Mouse (Mus musculus) CH12.LX (cell line): ENCODE measurements around the gene Lrrc30. TPM values are rescaled to one million over a fixed set of nuclear protein-coding genes. Genes with fewer than 3 reads are reported as not detected.

Experiments
- DNase-seq: peaks from one replicate; pipeline ENCODE4 v3.0.0-alpha.2; 2013; ENCODE audit errors: extremely low read depth
- H3K27ac ChIP-seq: 2 replicates; pipeline ENCODE4 v1.5.1; 2012; ENCODE audit warnings: low read depth, mild to moderate bottlenecking, control low read depth, moderate library complexity; ENCODE audit not compliant: insufficient read depth
- H3K27me3 ChIP-seq: replicated peaks from 2 replicates; pipeline ENCODE3; 2012; ENCODE audit warnings: inconsistent platforms
- H3K36me3 ChIP-seq, 2 experiments: replicated peaks in 1 of 2; 2 replicates each; pipeline versions ENCODE3 to v1.6.1; 2012; ENCODE audit warnings: inconsistent platforms in 1 of 2, low read length in 1 of 2, mild to moderate bottlenecking in 1 of 2, mixed read lengths in 1 of 2, moderate library complexity in 1 of 2; ENCODE audit not compliant: control insufficient read depth in 1 of 2, insufficient read depth in 1 of 2
- H3K4me1 ChIP-seq, 2 experiments: 2 replicates each; pipeline ENCODE4 v1.6.1; 2012; ENCODE audit warnings: inconsistent platforms in 1 of 2, moderate library complexity in 1 of 2; ENCODE audit not compliant: insufficient read depth in 2 of 2, control insufficient read depth in 1 of 2
- H3K4me2 ChIP-seq: 2 replicates; pipeline ENCODE4 v1.6.1; 2012; ENCODE audit warnings: low read depth, mild to moderate bottlenecking, control low read depth; ENCODE audit not compliant: poor library complexity, insufficient read depth, severe bottlenecking
- H3K4me3 ChIP-seq, 3 experiments: fragments of 150-350 bp in 1 of 3; sonication (generic) in 1 of 3; replicated peaks in 1 of 3; 2 replicates each; pipeline versions ENCODE3 to v1.5.1; 2011 to 2012; ENCODE audit warnings: low read depth in 2 of 3, low read length in 2 of 3, mild to moderate bottlenecking in 2 of 3, moderate library complexity in 2 of 3, control low read depth in 1 of 3, improper control_type of control experiment in 1 of 3, inconsistent platforms in 1 of 3, mixed read lengths in 1 of 3; ENCODE audit not compliant: poor library complexity in 1 of 3
- H3K79me2 ChIP-seq: replicated peaks from 2 replicates; pipeline ENCODE4 v1.6.1; 2012; ENCODE audit warnings: mild to moderate bottlenecking, moderate library complexity; ENCODE audit not compliant: control insufficient read depth, poor library complexity, insufficient read depth, severe bottlenecking; ENCODE audit errors: extremely low read depth
- H3K9ac ChIP-seq: 2 replicates; pipeline ENCODE4 v1.6.1; 2012; ENCODE audit warnings: low read depth, mild to moderate bottlenecking, control low read depth, moderate library complexity; ENCODE audit not compliant: insufficient read depth
- H3K9me3 ChIP-seq: replicated peaks from 2 replicates; pipeline ENCODE3; 2012; ENCODE audit warnings: low read length, inconsistent platforms, mixed read lengths
- BHLHE40 ChIP-seq: IDR thresholded peaks from 2 replicates; pipeline ENCODE4 v1.6.1; 2011; ENCODE audit warnings: mild to moderate bottlenecking, low read depth, low read length, improper control_type of control experiment
- CHD1 ChIP-seq: IDR thresholded peaks from 2 replicates; pipeline ENCODE4 v1.6.1; 2012; ENCODE audit warnings: low read depth, low read length, improper control_type of control experiment, inconsistent platforms
- CHD2 ChIP-seq: IDR thresholded peaks from 2 replicates; pipeline ENCODE4 v1.6.1; 2011; ENCODE audit warnings: low read length, improper control_type of control experiment
- E2F4 ChIP-seq: IDR thresholded peaks from 2 replicates; pipeline ENCODE4 v1.6.1; 2011; ENCODE audit warnings: low read depth, low read length, improper control_type of control experiment; ENCODE audit not compliant: insufficient replicate concordance
- ELF1 ChIP-seq: IDR thresholded peaks from 2 replicates; pipeline ENCODE4 v1.6.1; 2014; ENCODE audit warnings: low read depth, mild to moderate bottlenecking, inconsistent platforms, low read length, improper control_type of control experiment
- ETS1 ChIP-seq: conservative IDR thresholded peaks from 2 replicates; pipeline ENCODE4 v1.6.1; 2012; ENCODE audit warnings: low read depth, mild to moderate bottlenecking, inconsistent platforms, low read length, improper control_type of control experiment, moderate library complexity
- GABPA ChIP-seq: IDR thresholded peaks from 2 replicates; pipeline ENCODE4 v1.6.1; 2012; ENCODE audit warnings: low read depth, low read length, improper control_type of control experiment, inconsistent platforms; ENCODE audit not compliant: insufficient replicate concordance
- HCFC1 ChIP-seq: IDR thresholded peaks from 2 replicates; pipeline ENCODE4 v1.6.1; 2012; ENCODE audit warnings: low read depth, mild to moderate bottlenecking, inconsistent platforms, low read length, improper control_type of control experiment
- IRF4 ChIP-seq: IDR thresholded peaks from 2 replicates; pipeline ENCODE4 v1.6.1; 2014; ENCODE audit warnings: low read depth, mild to moderate bottlenecking, inconsistent platforms, low read length, improper control_type of control experiment
- JUN ChIP-seq: IDR thresholded peaks from 2 replicates; pipeline ENCODE4 v1.6.1; 2011; ENCODE audit warnings: low read depth, mild to moderate bottlenecking, low read length, improper control_type of control experiment, moderate library complexity; ENCODE audit not compliant: insufficient read depth
- JUND ChIP-seq: conservative IDR thresholded peaks from 2 replicates; pipeline ENCODE4 v1.6.1; 2011; ENCODE audit warnings: low read depth, low read length, improper control_type of control experiment
- MAX ChIP-seq: IDR thresholded peaks from 2 replicates; pipeline ENCODE4 v1.6.1; 2011; ENCODE audit warnings: low read length, improper control_type of control experiment
- MAZ ChIP-seq: IDR thresholded peaks from 2 replicates; pipeline ENCODE4 v1.6.1; 2012; ENCODE audit warnings: low read depth, mild to moderate bottlenecking, inconsistent platforms, low read length, improper control_type of control experiment, moderate library complexity
- MEF2A ChIP-seq: IDR thresholded peaks from 2 replicates; pipeline ENCODE4 v1.6.1; 2014; ENCODE audit warnings: low read depth, mild to moderate bottlenecking, inconsistent platforms, low read length, improper control_type of control experiment, borderline replicate concordance
- MYC ChIP-seq: IDR thresholded peaks from 2 replicates; pipeline ENCODE4 v1.6.1; 2011; ENCODE audit warnings: low read depth, mild to moderate bottlenecking, improper control_type of control experiment, low read length
- NRF1 ChIP-seq: IDR thresholded peaks from 2 replicates; pipeline ENCODE4 v1.6.1; 2014; ENCODE audit warnings: low read depth, mild to moderate bottlenecking, inconsistent platforms, low read length, improper control_type of control experiment, moderate library complexity
- POLR2A ChIP-seq: IDR thresholded peaks from 2 replicates; pipeline ENCODE4 v1.6.1; 2011; ENCODE audit warnings: low read depth, mild to moderate bottlenecking, improper control_type of control experiment, low read length
- RCOR1 ChIP-seq: conservative IDR thresholded peaks from 2 replicates; pipeline ENCODE4 v1.6.1; 2012; ENCODE audit warnings: low read depth, mild to moderate bottlenecking, inconsistent platforms, low read length, improper control_type of control experiment
- SIN3A ChIP-seq: IDR thresholded peaks from 2 replicates; pipeline ENCODE4 v1.6.1; 2012; ENCODE audit warnings: low read length, improper control_type of control experiment, inconsistent platforms
- USF1 ChIP-seq: IDR thresholded peaks from 2 replicates; pipeline ENCODE4 v1.6.1; 2014; ENCODE audit warnings: low read depth, mild to moderate bottlenecking, inconsistent platforms, low read length, improper control_type of control experiment
- ZMIZ1 ChIP-seq: IDR thresholded peaks from 2 replicates; pipeline ENCODE4 v1.6.1; 2012; ENCODE audit warnings: low read depth, mild to moderate bottlenecking, inconsistent platforms, low read length, improper control_type of control experiment
- dilution Hi-C: fragments of 300-500 bp; cut with MboI; formaldehyde crosslinking; loops from 2 replicates; pipeline ENCODE4 v1.14.3; 2020; ENCODE audit warnings: low sequenced_read_pairs; ENCODE audit not compliant: extremely low pct_unique_long_range_greater_than_20kb, extremely low pct_ligation_motif_present
- in situ Hi-C: fragments of 300-500 bp; cut with MboI; formaldehyde crosslinking; loops from 3 replicates; pipeline ENCODE4 v1.14.3; 2019; ENCODE audit warnings: low sequenced_read_pairs, low pct_ligation_motif_present, low pct_unique_long_range_greater_than_20kb, mixed read lengths
- polyA plus RNA-seq: library from polyadenylated mRNA; unstranded; fragments of >175 nt; gene quantifications from 2 replicates; pipeline ENCODE4 v1.2.1, GENCODE M21; 2012; ENCODE audit warnings: low read depth; ENCODE audit not compliant: insufficient read length
- total RNA-seq, 2 experiments: library from RNA; depleted of rRNA; stranded (reverse); fragments of 300-350 nt in 1 of 2; fragments of >200 nt in 1 of 2; gene quantifications; 2 replicates each; pipeline ENCODE4 v1.2.3; 2012 to 2014

Gene Lrrc30
- total and polyA plus RNA-seq, 3 experiments = not detected

DNA sequence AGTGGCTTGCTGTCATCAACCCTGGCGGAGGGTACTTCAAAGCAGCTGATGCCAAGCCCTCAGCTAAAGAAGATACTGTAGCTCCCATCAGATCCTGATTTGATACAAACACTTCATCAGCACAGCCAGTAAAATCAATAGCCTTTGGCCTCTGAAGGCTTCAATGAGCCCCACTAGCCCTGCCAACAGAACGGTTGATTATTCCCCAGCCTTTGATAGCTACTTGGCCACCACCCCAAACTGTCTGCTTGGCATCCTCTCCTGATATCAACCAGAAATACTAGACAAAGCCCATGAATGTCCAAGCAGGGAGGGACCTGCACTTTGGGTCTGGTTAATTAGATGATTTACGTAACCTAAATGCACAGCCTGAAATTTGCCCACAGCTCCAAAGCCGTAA, 30.0 kb downstream of the Lrrc30 start:
- H3K4me1 ChIP-seq = no peaks in the 10 kb centered on the region
- DNase-seq = no peak
- no peak overlapping the region for H3K9ac ChIP-seq
- no peaks in the 10 kb centered on the region for H3K27me3 ChIP-seq
- no peak overlapping the region for H3K27ac ChIP-seq
- no peaks in the 10 kb centered on the region for H3K36me3 ChIP-seq
- H3K79me2 ChIP-seq = no peaks in the 10 kb centered on the region
- no peak for TF ChIP-seq IRF4
- TF ChIP-seq E2F4 = no peak
- no peak for TF ChIP-seq NRF1
- no peak for TF ChIP-seq BHLHE40
- TF ChIP-seq MEF2A = no peak
- TF ChIP-seq POLR2A = no peak
- no peak for TF ChIP-seq JUND
- TF ChIP-seq MAZ = no peak
- TF ChIP-seq MAX = no peak
- no peak for TF ChIP-seq MYC
- no peak for TF ChIP-seq GABPA
- no peak for TF ChIP-seq ZMIZ1
- TF ChIP-seq ETS1 = no peak
- no peak for TF ChIP-seq RCOR1
- TF ChIP-seq CHD1 = no peak
- no peak overlapping the region for H3K4me2 ChIP-seq
- peaks cover 80% of the 10 kb centered on the region for H3K9me3 ChIP-seq
- in situ Hi-C loops (no loop called here), dilution Hi-C loops (no loop called here)
- no peak overlapping the region for H3K4me3 ChIP-seq

DNA sequence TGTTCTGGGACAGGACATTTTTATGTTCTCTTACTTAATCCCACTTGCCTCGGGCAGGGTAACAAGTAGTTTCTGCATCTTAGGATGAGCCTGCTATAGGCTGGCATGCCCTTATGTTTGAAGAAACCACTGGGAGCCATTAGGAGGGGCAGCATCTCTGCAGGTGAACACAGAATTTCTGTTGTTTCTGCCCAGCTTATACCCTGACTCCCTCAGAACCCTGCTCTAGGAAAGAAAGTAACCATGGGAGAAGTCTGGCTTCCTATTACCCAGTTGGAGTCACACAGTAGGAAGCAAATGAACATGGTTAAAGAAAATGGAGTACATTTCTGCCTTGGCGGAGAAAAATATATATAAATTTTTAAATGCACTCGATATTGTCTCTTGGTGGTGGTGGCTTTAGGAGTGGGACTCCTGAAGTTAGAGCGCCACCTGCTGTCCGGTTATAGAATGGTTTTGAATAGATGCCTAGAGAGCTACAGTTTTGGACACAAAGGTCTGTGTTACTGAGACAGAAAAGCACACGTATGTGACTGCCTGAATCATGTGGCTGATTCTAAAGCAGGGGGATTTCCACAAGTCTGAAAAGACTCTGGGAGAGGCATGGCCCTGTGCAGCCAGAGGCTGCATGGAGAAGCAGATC, 47.5 kb downstream of the Lrrc30 start:
- H3K9me3 ChIP-seq = peaks cover 72% of the 10 kb centered on the region
- in situ Hi-C loops (no loop called here), dilution Hi-C loops (no loop called here)
- H3K27me3 ChIP-seq = no peaks in the 10 kb centered on the region
- H3K4me1 ChIP-seq = no peaks in the 10 kb centered on the region
- H3K79me2 ChIP-seq = no peaks in the 10 kb centered on the region
- no peaks in the 10 kb centered on the region for H3K36me3 ChIP-seq
- TF ChIP-seq USF1 = no peak
- no peak for TF ChIP-seq JUN
- no peak for TF ChIP-seq POLR2A
- no peak for TF ChIP-seq CHD2
- TF ChIP-seq SIN3A = no peak
- no peak for TF ChIP-seq HCFC1
- TF ChIP-seq ELF1 = no peak
- no peak for TF ChIP-seq BHLHE40
- TF ChIP-seq MAZ = no peak
- TF ChIP-seq MAX = no peak
- TF ChIP-seq MEF2A = no peak
- TF ChIP-seq, all 38 proteins: peak for 0
- Histone ChIP-seq H3K4me2 (no peak overlapping the region), H3K9ac (no peak overlapping the region), H3K4me3 (no peak overlapping the region), H3K27ac (no peak overlapping the region)
- DNase-seq = no peak
